Mouse (Mus musculus): ENCODE results near the gene Hsdl1. TPM values are rescaled to one million over a fixed set of nuclear protein-coding genes. Genes with fewer than 3 reads are reported as not detected.

Hsdl1 gene
- polyA plus RNA-seq, 1 experiment = 22.2 TPM

DNA sequence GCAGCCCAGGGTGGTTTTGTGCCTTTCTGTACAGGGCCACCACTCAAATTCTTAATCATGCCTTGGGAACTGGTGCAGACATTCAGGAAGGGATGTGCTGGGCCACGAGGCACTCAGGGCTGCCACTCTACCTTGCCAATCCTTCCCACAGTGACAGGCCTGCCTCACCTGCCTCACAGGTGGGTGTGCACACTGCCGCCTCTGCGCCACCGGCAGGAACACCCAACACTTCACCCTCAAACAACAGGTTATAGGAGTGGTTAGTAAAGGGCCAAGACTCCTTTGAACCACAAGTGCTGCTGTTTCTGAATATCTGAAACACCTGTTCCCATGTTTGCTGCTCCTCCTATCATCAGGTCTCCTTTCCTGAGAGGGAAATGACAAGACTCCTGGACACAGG lies 2.6 kb downstream of the Hsdl1 start:
- H3K27ac ChIP-seq (ENCODE audit: control insufficient read depth, insufficient read depth, low read depth, low read length, poor library complexity) = no peak overlapping the region
- 78% methylated on average over 4 of the region's 4 CpGs for WGBS
- TF ChIP-seq POLR2A (IDR thresholded peaks at IDR 0.05; ENCODE audit: borderline replicate concordance, control insufficient read depth, low read depth, low read length) = no peak
- no peak for TF ChIP-seq CTCF (IDR thresholded peaks at IDR 0.05; ENCODE audit: control insufficient read depth, insufficient read depth, low read length)
- H3K4me1 ChIP-seq (ENCODE audit: control insufficient read depth, insufficient read depth, low read length) = peaks cover 3% of the 10 kb centered on the region
- H3K4me3 ChIP-seq (replicated peaks; ENCODE audit: control insufficient read depth, low read depth, low read length) = no peak overlapping the region

DNA sequence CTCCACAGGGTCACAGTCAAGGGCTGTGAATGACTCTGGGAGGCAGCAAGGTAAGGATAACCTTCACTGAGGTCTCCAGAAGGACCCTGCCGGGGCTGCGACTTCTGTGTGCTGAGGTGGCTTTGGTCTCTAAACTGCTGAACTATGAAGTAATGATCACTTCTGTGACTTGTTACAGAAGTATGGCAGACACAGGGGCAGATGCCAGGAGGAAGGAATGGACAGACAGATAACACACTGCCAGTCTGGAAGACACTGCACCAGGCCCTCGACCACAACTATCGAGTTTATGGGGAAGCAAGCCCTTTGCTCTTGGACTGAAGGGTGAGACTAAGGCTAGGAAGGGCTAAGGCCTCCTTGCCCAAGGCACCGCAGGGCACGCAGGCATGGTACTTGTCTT lies 3.8 kb downstream of the Hsdl1 start:
- TF ChIP-seq CTCF (IDR thresholded peaks at IDR 0.05; ENCODE audit: control insufficient read depth, insufficient read depth, low read length) (no peak), POLR2A (IDR thresholded peaks at IDR 0.05; ENCODE audit: borderline replicate concordance, control insufficient read depth, low read depth, low read length) (no peak)
- 55% methylated on average over 6 of the region's 6 CpGs for WGBS
- Histone ChIP-seq H3K27ac (ENCODE audit: control insufficient read depth, insufficient read depth, low read depth, low read length, poor library complexity) (peak overlapping the region; percentile 50; the same call in 1 of the 2 replicates), H3K4me1 (ENCODE audit: control insufficient read depth, insufficient read depth, low read length) (peaks cover 3% of the 10 kb centered on the region), H3K4me3 (replicated peaks; ENCODE audit: control insufficient read depth, low read depth, low read length) (no peak overlapping the region)

DNA sequence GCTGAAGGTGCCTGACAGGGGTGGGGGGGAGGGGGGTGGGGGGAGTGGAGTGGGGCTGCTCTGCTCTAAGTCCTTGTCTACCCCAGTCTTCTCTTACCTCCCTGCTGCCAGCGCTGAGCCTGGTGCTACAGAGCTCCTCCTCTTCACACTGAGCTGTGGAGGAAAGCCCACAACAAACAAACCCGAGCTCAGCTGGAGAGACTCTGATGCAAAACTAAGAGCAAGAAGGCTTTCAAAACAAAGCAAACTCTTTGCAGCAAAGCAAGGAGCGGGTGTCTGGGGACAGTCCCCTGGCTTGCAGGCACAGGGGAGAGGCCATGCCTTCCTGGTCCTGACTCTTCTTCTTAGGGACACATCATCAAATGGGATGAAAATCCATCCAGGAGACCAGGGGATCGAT lies 5.1 kb downstream of the Hsdl1 start:
- peaks cover 2% of the 10 kb centered on the region for H3K4me1 ChIP-seq (ENCODE audit: control insufficient read depth, insufficient read depth, low read length)
- 73% methylated on average over 4 of the region's 4 CpGs for WGBS
- no peak overlapping the region for H3K4me3 ChIP-seq (replicated peaks; ENCODE audit: control insufficient read depth, low read depth, low read length)
- TF ChIP-seq CTCF (IDR thresholded peaks at IDR 0.05; ENCODE audit: control insufficient read depth, insufficient read depth, low read length) (no peak), POLR2A (IDR thresholded peaks at IDR 0.05; ENCODE audit: borderline replicate concordance, control insufficient read depth, low read depth, low read length) (no peak)
- H3K27ac ChIP-seq (ENCODE audit: control insufficient read depth, insufficient read depth, low read depth, low read length, poor library complexity) = no peak overlapping the region

DNA sequence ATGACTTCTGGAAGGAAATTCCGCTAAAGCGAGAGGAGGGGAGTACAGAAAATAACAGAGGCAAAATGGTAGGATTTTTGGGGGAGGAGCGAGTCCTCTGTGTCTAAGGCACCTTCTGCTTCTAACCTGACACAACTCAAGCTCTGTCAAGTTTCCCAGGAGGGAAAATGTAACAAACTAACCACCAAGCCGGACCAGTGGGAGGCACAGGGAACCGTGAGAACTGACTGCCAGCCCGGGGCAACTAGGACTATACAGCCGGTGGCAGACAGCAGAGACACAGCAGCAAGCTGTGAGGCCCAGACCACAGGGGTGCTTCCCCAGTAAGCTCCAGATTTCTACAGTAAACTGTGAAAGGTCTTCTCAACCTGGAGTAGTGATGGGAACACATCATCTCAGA lies 6.0 kb downstream of the Hsdl1 start:
- TF ChIP-seq CTCF (IDR thresholded peaks at IDR 0.05; ENCODE audit: control insufficient read depth, insufficient read depth, low read length) (no peak), POLR2A (IDR thresholded peaks at IDR 0.05; ENCODE audit: borderline replicate concordance, control insufficient read depth, low read depth, low read length) (no peak)
- Histone ChIP-seq H3K4me3 (replicated peaks; ENCODE audit: control insufficient read depth, low read depth, low read length) (no peak overlapping the region), H3K4me1 (ENCODE audit: control insufficient read depth, insufficient read depth, low read length) (peaks cover 2% of the 10 kb centered on the region), H3K27ac (ENCODE audit: control insufficient read depth, insufficient read depth, low read depth, low read length, poor library complexity) (no peak overlapping the region)
- 85% methylated on average over 7 of the region's 7 CpGs for WGBS

DNA sequence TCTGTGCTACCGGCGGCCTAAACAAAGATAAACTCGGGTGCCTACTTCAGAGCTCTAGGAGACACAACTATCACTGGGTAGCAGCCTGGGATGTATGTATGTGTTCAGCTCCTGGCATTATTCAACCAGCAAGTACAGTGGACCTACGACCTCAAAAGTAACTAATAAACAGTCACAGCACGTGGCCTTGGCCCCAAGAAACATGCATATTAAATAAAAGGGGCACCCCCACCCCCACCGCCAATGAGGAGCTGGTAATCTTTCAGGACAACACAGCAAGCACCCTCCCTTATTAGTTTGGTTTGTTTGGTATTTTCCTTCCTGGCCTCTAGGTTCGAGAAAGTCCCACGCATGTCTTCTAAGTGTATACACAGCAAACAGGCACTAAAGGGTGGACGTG lies 6.7 kb downstream of the Hsdl1 start:
- Histone ChIP-seq H3K4me1 (ENCODE audit: control insufficient read depth, insufficient read depth, low read length) (peaks cover 2% of the 10 kb centered on the region), H3K4me3 (replicated peaks; ENCODE audit: control insufficient read depth, low read depth, low read length) (no peak overlapping the region), H3K27ac (ENCODE audit: control insufficient read depth, insufficient read depth, low read depth, low read length, poor library complexity) (no peak overlapping the region)
- TF ChIP-seq POLR2A (IDR thresholded peaks at IDR 0.05; ENCODE audit: borderline replicate concordance, control insufficient read depth, low read depth, low read length) = no peak
- no peak for TF ChIP-seq CTCF (IDR thresholded peaks at IDR 0.05; ENCODE audit: control insufficient read depth, insufficient read depth, low read length)
- WGBS = 86% methylated on average over 9 of the region's 9 CpGs

DNA sequence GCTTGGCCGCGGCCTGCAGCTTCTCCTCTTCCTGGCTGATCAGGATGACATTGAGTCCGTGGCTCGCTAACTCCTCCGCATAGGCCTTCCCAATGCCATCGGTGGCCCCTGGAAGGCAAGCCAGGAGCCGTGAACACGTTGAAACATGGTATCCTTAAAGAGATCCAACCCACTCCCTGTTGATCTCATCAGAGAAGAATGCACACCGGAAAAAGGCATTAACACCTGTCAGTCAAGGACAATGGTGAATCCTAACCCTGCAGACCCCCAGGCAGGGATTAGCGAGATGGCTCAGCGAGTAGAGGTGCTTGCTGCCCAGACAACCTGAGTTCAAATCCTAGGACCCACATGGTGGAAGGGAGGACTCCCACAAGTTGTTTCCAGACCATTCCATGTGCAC lies 8.6 kb downstream of the Hsdl1 start:
- no peak overlapping the region for H3K27ac ChIP-seq (ENCODE audit: control insufficient read depth, insufficient read depth, low read depth, low read length, poor library complexity)
- WGBS = 91% methylated on average over 11 of the region's 11 CpGs
- H3K4me1 ChIP-seq (ENCODE audit: control insufficient read depth, insufficient read depth, low read length) = no peaks in the 10 kb centered on the region; the same call in 1 of the 2 replicates
- no peak overlapping the region for H3K4me3 ChIP-seq (replicated peaks; ENCODE audit: control insufficient read depth, low read depth, low read length)
- TF ChIP-seq CTCF (IDR thresholded peaks at IDR 0.05; ENCODE audit: control insufficient read depth, insufficient read depth, low read length) (no peak), POLR2A (IDR thresholded peaks at IDR 0.05; ENCODE audit: borderline replicate concordance, control insufficient read depth, low read depth, low read length) (no peak)

DNA sequence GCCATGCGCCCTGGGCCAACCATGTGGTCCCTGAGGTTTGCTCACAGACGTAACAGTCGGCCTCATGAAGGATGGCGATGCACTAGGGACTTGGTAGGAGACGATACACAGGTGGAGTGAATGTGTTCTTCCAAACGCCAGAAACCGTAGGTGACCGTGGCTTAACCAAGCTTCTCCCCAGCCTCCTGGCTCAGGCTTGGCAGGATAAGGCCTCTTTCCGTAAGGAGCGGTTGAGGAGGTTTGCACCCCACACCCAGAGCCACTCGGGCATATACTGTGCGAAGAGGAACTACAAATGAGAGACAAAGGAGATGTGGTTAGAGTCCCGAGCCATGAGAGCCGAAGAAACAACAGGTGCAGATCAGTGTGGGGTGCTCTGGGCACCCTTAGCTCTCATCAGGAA lies 11.1 kb downstream of the Hsdl1 start:
- no peak overlapping the region for H3K4me3 ChIP-seq (replicated peaks; ENCODE audit: control insufficient read depth, low read depth, low read length)
- H3K4me1 ChIP-seq (ENCODE audit: control insufficient read depth, insufficient read depth, low read length) = no peaks in the 10 kb centered on the region; the same call in 1 of the 2 replicates
- peak overlapping the region; percentile 79 for H3K27ac ChIP-seq (ENCODE audit: control insufficient read depth, insufficient read depth, low read depth, low read length, poor library complexity)
- no peak for TF ChIP-seq POLR2A (IDR thresholded peaks at IDR 0.05; ENCODE audit: borderline replicate concordance, control insufficient read depth, low read depth, low read length)
- no peak for TF ChIP-seq CTCF (IDR thresholded peaks at IDR 0.05; ENCODE audit: control insufficient read depth, insufficient read depth, low read length)
- WGBS = 77% methylated on average over 14 of the region's 14 CpGs

DNA sequence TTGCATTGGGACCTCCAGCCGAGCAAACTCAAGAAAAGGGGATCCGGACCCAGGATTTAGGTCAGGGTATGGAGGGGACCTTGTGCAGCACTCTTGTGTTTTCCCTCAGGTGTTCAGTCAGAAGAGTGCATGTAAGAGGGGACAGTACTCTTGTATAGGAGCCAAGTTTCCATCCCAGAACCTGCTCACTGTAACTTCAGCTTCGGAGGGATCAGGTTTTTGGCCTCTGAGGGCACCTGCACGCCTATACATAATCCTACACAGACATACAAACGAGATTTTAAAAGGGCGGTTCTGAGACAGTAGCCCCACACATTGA lies 15.6 kb downstream of the Hsdl1 start:
- Histone ChIP-seq H3K27ac (ENCODE audit: control insufficient read depth, insufficient read depth, low read depth, low read length, poor library complexity) (no peak overlapping the region), H3K4me1 (ENCODE audit: control insufficient read depth, insufficient read depth, low read length) (no peaks in the 10 kb centered on the region; the same call in 1 of the 2 replicates), H3K4me3 (replicated peaks; ENCODE audit: control insufficient read depth, low read depth, low read length) (no peak overlapping the region)
- TF ChIP-seq POLR2A (IDR thresholded peaks at IDR 0.05; ENCODE audit: borderline replicate concordance, control insufficient read depth, low read depth, low read length) (no peak), CTCF (IDR thresholded peaks at IDR 0.05; ENCODE audit: control insufficient read depth, insufficient read depth, low read length) (no peak)
- WGBS = 86% methylated on average over 6 of the region's 6 CpGs

Measured in bone marrow, adult 2 months (tissue).